Comparison of ENCODE assay signal across 16 mouse cellular contexts in genomic region chr5:30917891-30918670, GRCm38 (mm10). TPM values are rescaled to one million over a fixed set of nuclear protein-coding genes. Genes with fewer than 3 reads are reported as not detected.
A peak's percentile ranks its signal among the peaks of the same experiment; 100 is the strongest.
DNase-seq lines count a peak whose midpoint lies in the region; ATAC-seq and TF ChIP-seq lines count a peak whose summit lies in the region.
"Had no signal": no experiment of that assay in that cellular context is flagged by ENCODE, and none has a peak within 500 bp of the region (broad histone marks: within the 10 kb centered on the region; RNA-seq: fewer than 3 reads in every experiment).

No protein-coding gene starts in this region.

- peak overlapping the region; percentile 6 to 13; a peak in 1 of 4 replicates for H3K4me3 ChIP-seq in ES-E14 (ENCODE audit: insufficient read depth in 1 of 2, low read depth in 1 of 2, low read length in 2 of 2, poor library complexity in 1 of 2, severe bottlenecking in 1 of 2)
- H3K4me3 ChIP-seq in embryonic facial prominence, embryonic 14.5 days (ENCODE audit: low read depth, low read length) = no peak overlapping the region
- H3K4me3 ChIP-seq: neural tube, embryonic 15.5 days had no signal

- peak; percentile 93 for DNase-seq in heart, adult 11 months
- no peak for DNase-seq in heart, adult 18-20 months
- peak; percentile 27 for DNase-seq in kidney, postnatal 10 days
- DNase-seq in kidney, adult 18-20 months = no peak
- no peak for DNase-seq in ES-E14 (ENCODE audit: low read depth, low spot score)
- DNase-seq in embryonic facial prominence, embryonic 14.5 days (ENCODE audit: low spot score) = no peak
- DNase-seq in spleen, postnatal 10 days (ENCODE audit: low spot score in 2 of 2) = no peak
- DNase-seq in neural tube, embryonic 10.5 days (ENCODE audit: extremely low spot score, low spot score) = no peak
- DNase-seq: cerebellum, adult 8-10 months; heart, postnatal 4 days; kidney, postnatal 36 days; lung, adult 18-20 months had no signal

- H3K4me2 ChIP-seq in embryonic facial prominence, embryonic 14.5 days (ENCODE audit: low read depth, low read length) = no peak overlapping the region
- H3K4me2 ChIP-seq: neural tube, embryonic 15.5 days had no signal

- in situ Hi-C loops in ES-E14 (cut with MboI; ENCODE audit: low sequenced_read_pairs in 2 of 2, unreplicated experiment in 2 of 2) = no loop called here

- H3K27me3 ChIP-seq in embryonic facial prominence, embryonic 14.5 days (replicated peaks; ENCODE audit: control insufficient read depth, insufficient read depth, low read length) = no peaks in the 10 kb centered on the region
- H3K27me3 ChIP-seq: neural tube, embryonic 15.5 days had no signal

- no peak overlapping the region for H3K27ac ChIP-seq in ES-E14 (ENCODE audit: insufficient read depth, low read depth, low read length, poor library complexity, severe bottlenecking)
- H3K27ac ChIP-seq in embryonic facial prominence, embryonic 14.5 days (replicated peaks; ENCODE audit: low read depth, low read length) = no peak overlapping the region
- H3K27ac ChIP-seq: neural tube, embryonic 15.5 days had no signal

- peaks cover 2 to 43% of the 10 kb centered on the region in 2 experiments; a peak in 3 of 4 replicates for H3K4me1 ChIP-seq in ES-E14 (ENCODE audit: control insufficient read depth in 2 of 2, insufficient read depth in 2 of 2, low read length in 2 of 2, poor library complexity in 1 of 2)
- H3K4me1 ChIP-seq in embryonic facial prominence, embryonic 14.5 days (ENCODE audit: control insufficient read depth, insufficient read depth, low read length) = peaks cover 17% of the 10 kb centered on the region

- 87% methylated on average over 31 of the region's 31 CpGs for WGBS in embryonic facial prominence, embryonic 14.5 days

- H3K9me3 ChIP-seq in ES-E14 (ENCODE audit: control insufficient read depth, insufficient read depth, low read depth, low read length) = no peaks in the 10 kb centered on the region
- no peaks in the 10 kb centered on the region for H3K9me3 ChIP-seq in embryonic facial prominence, embryonic 14.5 days (ENCODE audit: control insufficient read depth, low read length)
- H3K9me3 ChIP-seq: G1E; neural tube, embryonic 15.5 days had no signal

- H3K9ac ChIP-seq in ES-E14 (ENCODE audit: insufficient read depth, low read depth, low read length, poor library complexity, severe bottlenecking) = 0 out of 2 replicates have a peak overlapping the region, but pooled peaks have one; percentile 22
- H3K9ac ChIP-seq in embryonic facial prominence, embryonic 14.5 days (ENCODE audit: low read depth, low read length) = 0 out of 2 replicates have a peak overlapping the region, but pooled peaks have one; percentile 32
- H3K9ac ChIP-seq: neural tube, embryonic 15.5 days had no signal

- ATAC-seq in embryonic facial prominence, embryonic 14.5 days (ENCODE audit: low read depth) = no peak
- ATAC-seq: inflammation-experienced regulatory T-cells, adult 6 months had no signal

- no peaks in the 10 kb centered on the region; the same call in 1 of the 2 replicates for H3K36me3 ChIP-seq in ES-E14 (ENCODE audit: control insufficient read depth, insufficient read depth, low read length, poor library complexity, severe bottlenecking)
- peaks cover 43% of the 10 kb centered on the region for H3K36me3 ChIP-seq in embryonic facial prominence, embryonic 14.5 days (ENCODE audit: control insufficient read depth, insufficient read depth, low read length)
- H3K36me3 ChIP-seq: G1E; neural tube, embryonic 15.5 days had no signal

TF ChIP-seq in ES-E14, 5 proteins besides CTCF, POLR2A, EP300 and RAD21:
- TF ChIP-seq ZC3H11A (IDR thresholded peaks at IDR 0.05; ENCODE audit: borderline replicate concordance, low read depth, low read length) (no peak), HCFC1 (IDR thresholded peaks at IDR 0.05; ENCODE audit: borderline replicate concordance, insufficient read depth, low read length) (no peak), ZNF384 (IDR thresholded peaks at IDR 0.05; ENCODE audit: low read depth, low read length) (no peak), CHD2 (IDR thresholded peaks at IDR 0.05; ENCODE audit: low read depth, low read length) (no peak), MAFK (IDR thresholded peaks at IDR 0.05; ENCODE audit: insufficient read depth, low read depth, low read length) (no peak)

RNA-seq across cellular contexts. Expression of gene Khk, which starts 3.1 kb away (rescaled TPM):
- 10 to 100 TPM; 27.1 to 28.5 TPM for total RNA-seq in heart, adult 18-20 months (2021)
- total RNA-seq in ES-E14 (2012; rRNA removed) = 14.9 and 21.2 TPM in 2 replicates
- 22.1 and 24.7 TPM in 2 replicates for polyA plus RNA-seq in embryonic facial prominence, embryonic 14.5 days (2014; fragmentation: Nextera tagmentation; extraction: Ambion mirVana)

RNA-seq across cellular contexts. Expression of gene Emilin1, which starts 4.9 kb away (rescaled TPM):
- 10 to 100 TPM; 14.2 to 16.9 TPM for total RNA-seq in heart, adult 18-20 months (2021)
- 14.3 and 16.6 TPM in 2 replicates for total RNA-seq in ES-E14 (2012; rRNA removed)
- polyA plus RNA-seq in embryonic facial prominence, embryonic 14.5 days (2014; fragmentation: Nextera tagmentation; extraction: Ambion mirVana) = 200 and 225 TPM in 2 replicates

RNA-seq across cellular contexts. Expression of gene Ost4, which starts 10.5 kb away (rescaled TPM):
- 100 to 1,000 TPM; 146 to 159 TPM for total RNA-seq in heart, adult 18-20 months (2021)
- 203 and 229 TPM in 2 replicates for total RNA-seq in ES-E14 (2012; rRNA removed)
- polyA plus RNA-seq in embryonic facial prominence, embryonic 14.5 days (2014; fragmentation: Nextera tagmentation; extraction: Ambion mirVana) = 507 and 572 TPM in 2 replicates

RNA-seq across cellular contexts. Expression of gene Cgref1, which starts 27.3 kb away (rescaled TPM):
- total RNA-seq in heart, adult 18-20 months (2021) = under 1 TPM; 0.59 to 0.84 TPM
- 14.7 and 21.5 TPM in 2 replicates for total RNA-seq in ES-E14 (2012; rRNA removed)
- polyA plus RNA-seq in embryonic facial prominence, embryonic 14.5 days (2014; fragmentation: Nextera tagmentation; extraction: Ambion mirVana) = 30.9 and 51.1 TPM in 2 replicates
- polyA plus RNA-seq: G1E; inflammation-experienced regulatory T-cells, adult 6 months; macrophage had no signal

RNA-seq across cellular contexts. Expression of gene Agbl5, which starts 29.6 kb away (rescaled TPM):
- 1 to 10 TPM; 7.2 to 7.3 TPM for total RNA-seq in heart, adult 18-20 months (2021)
- total RNA-seq in ES-E14 (2012; rRNA removed) = 17.0 and 19.7 TPM in 2 replicates
- polyA plus RNA-seq in embryonic facial prominence, embryonic 14.5 days (2014; fragmentation: Nextera tagmentation; extraction: Ambion mirVana) = 17.4 and 22.4 TPM in 2 replicates

Comparison
In these comparisons a context has a peak if more than half of its experiments do, and no peak if none do; other contexts are left out.
1. DNase-seq: peak in heart, adult 11 months (single experiment) and kidney, postnatal 10 days (single experiment); none in heart, adult 18-20 months (0 of 2), kidney, adult 18-20 months (single experiment), ES-E14 (single experiment), embryonic facial prominence, embryonic 14.5 days (single experiment), spleen, postnatal 10 days (0 of 2) and neural tube, embryonic 10.5 days (single experiment).